Mouse (Mus musculus) liver, embryonic 11.5 days (tissue): ENCODE results near the gene S100a10. TPM values are rescaled to one million over a fixed set of nuclear protein-coding genes. Genes with fewer than 3 reads are reported as not detected.

Experiments used
- ATAC-seq: fragments of 200-750 bp; cut with Nextera tagmentation; replicated peaks from 2 replicates; pipeline ENCODE4 v1.8.0; 2017; ENCODE audit warnings: moderate number of reproducible peaks, mild to moderate bottlenecking, moderate TSS enrichment, moderate library complexity; ENCODE audit not compliant: low FRiP score
- DNase-seq: peaks from one replicate; pipeline ENCODE4 v3.0.0-alpha.2; 2017; ENCODE audit warnings: low spot score
- H3K27ac ChIP-seq: fragments of 300-500 bp; sonication (generic); 2 replicates; pipeline ENCODE4 v1.5.1; 2014; ENCODE audit warnings: mild to moderate bottlenecking, low read depth, low read length, control low read depth
- H3K27me3 ChIP-seq: fragments of 300-500 bp; sonication (generic); replicated peaks from 2 replicates; pipeline ENCODE4 v1.6.1; 2014; ENCODE audit warnings: low read length, mixed read lengths; ENCODE audit not compliant: control insufficient read depth, insufficient read depth
- H3K36me3 ChIP-seq: fragments of 300-500 bp; sonication (generic); 2 replicates; pipeline ENCODE4 v1.6.1; 2014; ENCODE audit warnings: mild to moderate bottlenecking, low read length, moderate library complexity, mixed read lengths; ENCODE audit not compliant: control insufficient read depth, insufficient read depth
- H3K4me1 ChIP-seq: fragments of 300-500 bp; sonication (generic); replicated peaks from 2 replicates; pipeline ENCODE4 v1.6.1; 2014; ENCODE audit warnings: low read length, mixed read lengths; ENCODE audit not compliant: control insufficient read depth, insufficient read depth
- H3K4me2 ChIP-seq: fragments of 300-500 bp; sonication (generic); 2 replicates; pipeline ENCODE4 v1.6.1; 2014; ENCODE audit warnings: mild to moderate bottlenecking, control low read depth, moderate library complexity
- H3K4me3 ChIP-seq: fragments of 300-500 bp; sonication (generic); 2 replicates; pipeline ENCODE4 v1.5.1; 2014; ENCODE audit warnings: low read depth, low read length, control low read depth
- H3K9ac ChIP-seq: fragments of 300-500 bp; sonication (generic); 2 replicates; pipeline ENCODE4 v1.6.1; 2014; ENCODE audit warnings: low read depth, low read length, control low read depth
- H3K9me3 ChIP-seq: fragments of 300-500 bp; sonication (generic); 2 replicates; pipeline ENCODE4 v1.6.1; 2016; ENCODE audit warnings: low read length, inconsistent platforms, mixed read lengths; ENCODE audit not compliant: control insufficient read depth
- WGBS: fragments of 180-500 bp; shearing (Covaris S2); extraction: QIAGEN DNeasy Blood & Tissue Kit; methylation state at CpG from one replicate; pipeline ENCODE4 v1.1.7; 2014; 5-methylcytosine and 5-hydroxymethylcytosine counted together
- polyA plus RNA-seq: library from polyadenylated mRNA; unstranded; fragments of >200 nt; fragmentation: Nextera tagmentation; extraction: Ambion mirVana; gene quantifications from 2 replicates; pipeline ENCODE4 v1.2.1, GENCODE M21; 2014

The S100a10 gene
- polyA plus RNA-seq, 1 experiment from 2014 or later: 144 TPM

DNA sequence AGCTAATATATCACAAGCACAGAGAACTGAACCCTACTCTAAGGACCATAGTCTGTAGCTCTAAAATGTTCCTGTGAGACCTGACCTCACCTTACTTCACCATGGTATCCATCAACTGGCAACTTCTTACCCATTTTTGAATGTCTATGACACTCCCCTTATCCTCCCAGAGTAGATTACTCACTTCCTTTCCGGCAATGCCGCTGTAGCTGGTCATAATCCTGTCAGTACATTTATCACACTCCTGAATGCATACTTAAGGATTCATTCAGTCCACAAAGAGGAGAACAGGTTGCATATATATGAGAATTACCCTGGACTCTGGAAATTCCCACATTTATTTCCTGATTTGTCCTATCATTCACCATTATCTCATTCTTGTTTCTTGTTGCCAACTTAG, 37.5 kb upstream of the S100a10 start:
- H3K27ac ChIP-seq: no peak overlapping the region
- 62% methylated on average over 2 of the region's 2 CpGs for WGBS
- no peaks in the 10 kb centered on the region for H3K27me3 ChIP-seq
- H3K36me3 ChIP-seq: no peaks in the 10 kb centered on the region
- no peak overlapping the region for H3K4me2 ChIP-seq
- no peak overlapping the region for H3K4me3 ChIP-seq
- DNase-seq: no peak
- H3K9ac ChIP-seq: no peak overlapping the region
- H3K4me1 ChIP-seq: no peaks in the 10 kb centered on the region
- ATAC-seq: no peak
- no peaks in the 10 kb centered on the region for H3K9me3 ChIP-seq

DNA sequence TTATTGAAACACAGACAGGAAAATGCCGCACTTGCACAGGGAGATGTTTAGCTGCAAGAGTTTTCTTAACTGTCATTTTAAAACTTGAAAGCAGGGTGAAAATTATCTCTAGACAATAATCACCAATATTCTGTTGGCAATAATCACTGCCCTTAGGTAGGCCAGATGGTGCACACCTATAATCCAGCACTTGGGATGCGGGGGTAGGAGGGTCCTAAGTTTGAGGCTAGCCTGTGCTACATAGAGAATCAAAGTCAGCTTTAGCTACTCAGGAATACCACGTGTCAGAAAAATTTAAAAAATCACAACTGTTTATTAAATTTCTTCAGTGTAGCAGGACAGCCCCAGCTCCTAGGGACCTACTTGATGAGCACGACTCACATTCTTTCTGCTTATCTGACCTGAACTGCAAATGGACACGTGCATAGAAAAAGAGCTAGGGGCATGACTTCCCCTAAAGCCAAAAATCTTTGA, 35.0 kb upstream of the S100a10 start:
- peak overlapping the region; percentile 66 for H3K4me2 ChIP-seq
- no peaks in the 10 kb centered on the region for H3K4me1 ChIP-seq
- no peaks in the 10 kb centered on the region for H3K9me3 ChIP-seq
- no peak overlapping the region for H3K27ac ChIP-seq
- ATAC-seq (no peak; the same call in 1 of the 2 replicates), DNase-seq (no peak)
- H3K9ac ChIP-seq: no peak overlapping the region
- H3K4me3 ChIP-seq: peak overlapping the region; percentile 53
- H3K27me3 ChIP-seq: no peaks in the 10 kb centered on the region
- WGBS: 53% methylated on average over 5 of the region's 5 CpGs
- no peaks in the 10 kb centered on the region for H3K36me3 ChIP-seq

DNA sequence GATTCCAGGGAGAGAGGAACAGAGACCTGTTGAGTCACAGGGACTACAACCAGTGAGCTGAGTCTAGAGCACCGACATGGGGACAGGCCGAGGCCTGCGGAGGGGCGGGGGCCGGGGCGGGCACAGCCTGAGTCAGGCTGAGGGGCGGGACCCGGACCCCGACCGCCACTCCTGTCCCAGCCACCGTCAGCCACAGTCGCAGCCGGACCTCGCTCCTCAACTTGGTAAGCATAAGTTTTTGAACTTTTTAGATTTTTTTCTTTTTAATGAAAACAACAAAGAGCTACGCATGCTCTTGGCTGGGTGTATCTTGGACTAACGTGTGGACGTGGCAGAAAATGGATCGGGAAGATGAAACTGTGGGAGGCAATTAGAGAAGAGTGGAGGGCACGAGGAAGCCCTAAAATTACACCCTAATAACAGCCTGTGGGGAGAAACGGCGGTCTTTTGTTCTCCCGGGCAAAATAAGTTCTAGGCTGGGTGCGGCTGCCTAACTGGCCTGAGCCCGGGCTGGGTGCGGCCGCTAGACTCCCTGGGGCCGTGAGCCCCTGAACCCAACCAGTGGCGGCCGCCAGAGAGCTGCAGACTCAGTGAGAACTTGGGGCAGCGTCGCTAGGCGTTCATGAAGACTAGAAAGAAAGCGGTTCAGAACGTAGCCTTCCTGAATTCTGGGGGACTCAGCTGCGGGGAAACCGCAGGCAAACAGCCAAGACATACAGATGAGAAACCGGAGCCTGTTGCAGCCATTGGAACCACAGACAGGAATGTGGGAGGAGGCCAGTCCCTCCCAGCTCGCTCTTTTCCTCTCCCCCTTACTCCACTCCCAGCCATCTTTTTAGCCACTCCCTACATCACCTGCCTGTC, 34.3 kb upstream of the S100a10 start, which contains the start of gene S100a11:
TSS of gene S100a11 (plus strand) at position 159 of the 864 bp plus-strand sequence.
- Histone ChIP-seq H3K9me3 (no peaks in the 10 kb centered on the region), H3K4me1 (no peaks in the 10 kb centered on the region), H3K27ac (no peak within 1 kb of the TSS; the same call in 1 of the 2 replicates), H3K27me3 (no peaks in the 10 kb centered on the region), H3K4me2 (peak within 1 kb of the TSS; percentile 66), H3K4me3 (peak within 1 kb of the TSS; percentile 53), H3K9ac (peak within 1 kb of the TSS; percentile 57), H3K36me3 (no peaks in the 10 kb centered on the region)
- ATAC-seq: peak; percentile 92
- WGBS: under 1% methylated on average over 38 of the region's 38 CpGs
- peak; percentile 66 for DNase-seq

DNA sequence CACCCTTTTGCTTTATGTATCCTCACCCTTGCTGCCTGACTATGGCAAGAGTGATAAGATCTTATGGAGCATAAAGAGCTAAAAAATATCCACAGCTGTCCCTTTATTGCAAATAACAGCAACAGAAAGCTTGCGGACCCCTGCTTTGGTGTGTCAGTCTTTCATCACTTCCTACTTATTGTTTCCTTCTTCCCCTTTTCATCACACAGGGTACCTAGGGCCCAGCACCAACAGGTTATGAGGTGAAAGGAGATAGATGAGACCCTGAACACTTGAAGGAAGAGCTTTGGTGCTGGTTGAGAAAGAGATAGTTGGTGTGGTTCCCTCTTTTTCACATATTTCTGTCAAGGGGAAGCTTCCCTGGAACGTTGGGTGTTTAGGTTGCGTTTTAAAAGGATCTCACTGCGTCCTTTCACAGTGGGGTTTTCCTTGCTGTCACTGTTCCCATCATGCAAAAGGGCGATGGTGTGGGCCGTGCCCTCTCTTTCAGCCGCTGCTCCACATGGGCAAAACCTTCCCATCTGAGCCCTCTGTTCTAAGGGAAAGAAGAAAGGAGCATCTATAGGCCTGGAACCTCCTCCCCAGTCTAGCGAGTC, 33.3 kb upstream of the S100a10 start:
- WGBS: 78% methylated on average over 8 of the region's 8 CpGs

DNA sequence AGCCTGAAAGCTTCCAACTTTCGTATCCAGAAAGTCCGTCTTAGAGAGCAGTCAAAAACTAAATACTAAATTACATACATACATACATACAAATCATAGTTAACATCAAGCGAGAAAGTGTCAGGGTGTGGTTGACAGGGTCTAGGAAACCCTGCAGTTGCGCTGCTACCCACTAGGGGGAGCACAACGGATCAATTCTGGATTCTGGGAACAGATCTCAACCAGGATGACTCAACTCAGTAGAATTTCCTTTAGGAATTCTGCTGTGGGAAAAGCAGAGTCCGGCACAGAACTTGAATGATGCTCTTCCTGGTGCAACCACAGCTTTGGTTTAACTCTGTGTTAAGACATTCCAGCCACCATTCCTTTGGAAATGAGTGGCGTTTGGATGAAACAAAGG, 32.3 kb upstream of the S100a10 start:
- Histone ChIP-seq H3K4me3 (no peak overlapping the region), H3K9ac (no peak overlapping the region), H3K4me1 (no peaks in the 10 kb centered on the region), H3K27me3 (no peaks in the 10 kb centered on the region), H3K9me3 (no peaks in the 10 kb centered on the region), H3K4me2 (no peak overlapping the region), H3K36me3 (no peaks in the 10 kb centered on the region), H3K27ac (no peak overlapping the region)
- 31% methylated on average over 7 of the region's 7 CpGs for WGBS
- no peak for ATAC-seq
- DNase-seq: no peak

More for the DNA sequence above, 33.3 kb upstream of the S100a10 start:
- ATAC-seq (no peak), DNase-seq (no peak)
- Histone ChIP-seq H3K4me3 (peak overlapping the region; percentile 53; the same call in 1 of the 2 replicates), H3K4me2 (peak overlapping the region; percentile 66), H3K9me3 (no peaks in the 10 kb centered on the region), H3K27me3 (no peaks in the 10 kb centered on the region), H3K36me3 (no peaks in the 10 kb centered on the region), H3K27ac (no peak overlapping the region), H3K4me1 (no peaks in the 10 kb centered on the region), H3K9ac (no peak overlapping the region)

DNA sequence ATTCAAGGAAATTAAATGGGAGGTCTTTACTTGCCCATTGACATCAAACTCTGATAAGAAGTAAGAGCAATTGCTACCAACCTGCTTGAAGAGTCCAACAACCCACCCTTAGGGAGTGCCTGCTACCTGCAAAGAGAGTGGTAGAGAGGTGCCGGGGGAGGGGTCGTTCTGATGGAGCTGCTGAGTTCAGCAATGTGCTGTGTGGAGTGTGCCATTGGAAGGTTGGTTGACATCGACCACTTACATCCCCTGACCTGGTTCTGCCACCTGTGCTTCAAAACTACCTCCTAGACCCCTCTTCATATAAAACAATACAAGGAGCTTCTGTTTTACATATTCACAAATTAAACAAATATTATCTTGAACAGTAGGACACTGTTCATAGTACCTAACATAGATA, 27.6 kb upstream of the S100a10 start:
- no peaks in the 10 kb centered on the region for H3K27me3 ChIP-seq
- no peak overlapping the region for H3K27ac ChIP-seq
- ATAC-seq (no peak), DNase-seq (no peak)
- WGBS: 80% methylated on average over 3 of the region's 3 CpGs
- no peaks in the 10 kb centered on the region for H3K4me1 ChIP-seq
- no peak overlapping the region for H3K4me2 ChIP-seq
- H3K4me3 ChIP-seq: no peak overlapping the region
- H3K9ac ChIP-seq: no peak overlapping the region
- H3K36me3 ChIP-seq: no peaks in the 10 kb centered on the region
- no peaks in the 10 kb centered on the region for H3K9me3 ChIP-seq

DNA sequence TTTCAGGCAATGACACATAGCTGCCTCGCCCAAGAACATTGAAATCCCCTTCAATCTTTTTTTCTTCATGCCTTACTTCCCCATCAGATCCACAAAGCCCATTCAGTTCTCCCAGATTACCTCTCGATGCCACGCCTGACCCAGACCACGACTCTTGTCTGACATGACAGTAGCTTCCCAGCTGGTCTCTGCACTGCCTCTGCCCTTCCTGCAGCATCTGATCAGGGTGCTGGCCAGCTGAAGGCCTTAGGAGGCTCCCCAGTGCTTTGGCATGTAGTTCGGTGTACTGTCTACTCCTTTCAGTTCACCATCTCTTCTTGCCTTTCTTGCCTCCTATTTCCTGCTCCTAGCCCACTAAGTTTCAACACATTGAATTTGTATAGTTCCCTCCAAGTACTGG, 26.1 kb upstream of the S100a10 start:
- Histone ChIP-seq H3K9ac (no peak overlapping the region), H3K9me3 (0 out of 2 replicates have a peak, but pooled peaks cover 2% of the 10 kb centered on the region), H3K36me3 (no peaks in the 10 kb centered on the region), H3K4me3 (no peak overlapping the region), H3K27ac (no peak overlapping the region), H3K4me1 (no peaks in the 10 kb centered on the region), H3K27me3 (no peaks in the 10 kb centered on the region), H3K4me2 (no peak overlapping the region)
- DNase-seq: no peak
- ATAC-seq: no peak
- WGBS: 72% methylated on average over 5 of the region's 5 CpGs

DNA sequence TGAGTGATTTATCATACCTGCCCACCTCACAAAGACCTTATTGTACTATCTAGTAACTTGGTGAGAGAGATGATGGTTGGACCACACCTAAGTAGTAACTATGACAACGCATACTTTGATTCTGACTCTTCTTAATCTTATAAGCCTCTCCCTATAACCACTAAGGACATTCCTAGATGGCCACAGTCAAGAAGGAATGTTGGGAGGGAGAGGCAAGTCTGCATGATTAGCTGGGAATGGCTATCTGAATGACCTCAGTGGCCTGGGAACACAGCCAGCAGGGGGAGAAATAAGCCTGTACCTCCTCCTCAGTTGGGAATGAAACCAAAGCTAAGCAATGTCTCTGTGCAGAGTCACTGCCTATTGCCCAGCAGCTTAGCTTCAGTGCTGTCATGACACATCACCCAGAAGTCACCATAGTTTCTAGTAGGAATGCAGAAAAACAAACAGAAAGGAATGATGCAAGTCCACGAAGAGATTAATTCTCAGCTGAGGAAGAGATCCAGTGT, 17.8 kb upstream of the S100a10 start:
- DNase-seq (no peak), ATAC-seq (no peak)
- Histone ChIP-seq H3K4me1 (no peaks in the 10 kb centered on the region), H3K4me2 (no peak overlapping the region), H3K9ac (no peak overlapping the region), H3K9me3 (0 out of 2 replicates have a peak, but pooled peaks cover 2% of the 10 kb centered on the region), H3K36me3 (no peaks in the 10 kb centered on the region), H3K27ac (no peak overlapping the region), H3K27me3 (no peaks in the 10 kb centered on the region), H3K4me3 (no peak overlapping the region)
- WGBS: 53% methylated on average over 2 of the region's 2 CpGs
